Mouse (Mus musculus): ENCODE results near the gene Tap2.

DNA sequence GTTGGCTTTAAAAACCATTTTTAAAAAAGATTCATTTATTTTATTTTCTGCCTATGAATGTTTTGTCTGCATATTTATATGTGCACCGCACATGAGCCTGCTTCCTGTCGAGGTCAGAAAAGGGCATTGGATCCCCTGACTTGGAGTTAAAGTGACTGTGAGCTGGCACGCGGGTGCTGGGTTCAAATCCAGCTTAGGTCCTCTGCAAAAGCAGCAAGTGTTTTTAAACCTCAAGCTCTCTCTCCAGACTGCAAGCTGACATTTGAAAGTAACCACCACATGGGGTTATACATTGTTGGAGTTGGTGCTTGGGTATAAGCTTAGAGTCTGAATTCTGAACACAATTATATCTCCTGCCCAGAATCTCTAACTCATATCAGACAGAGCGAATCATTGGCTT, 14.7 kb downstream of the Tap2 start:
- TF ChIP-seq CTCF (conservative IDR thresholded peaks at IDR 0.05 in 1 of 2, IDR thresholded peaks at IDR 0.05 in 1 of 2; ENCODE audit: low read depth in 2 of 2, low read length in 2 of 2) = no peak
- TF ChIP-seq POLR2A (IDR thresholded peaks at IDR 0.05; ENCODE audit: low read depth, low read length) = no peak
- TF ChIP-seq SIN3A (IDR thresholded peaks at IDR 0.05; ENCODE audit: low read length) = no peak
- TF ChIP-seq E2F4 (IDR thresholded peaks at IDR 0.05; ENCODE audit: insufficient replicate concordance, low read depth, low read length) = no peak
- TF ChIP-seq NELFE (IDR thresholded peaks at IDR 0.05; ENCODE audit: low read depth, low read length) = no peak
- TF ChIP-seq EP300 (IDR thresholded peaks at IDR 0.05; ENCODE audit: low read length) = no peak
- no peak for TF ChIP-seq ZMIZ1 (IDR thresholded peaks at IDR 0.05; ENCODE audit: low read depth, low read length)
- no peak for TF ChIP-seq USF1 (IDR thresholded peaks at IDR 0.05; ENCODE audit: low read depth, low read length)
- TF ChIP-seq USF2 (conservative IDR thresholded peaks at IDR 0.05; ENCODE audit: low read depth, low read length) = no peak

Measured in CH12.LX (cell line).